Mouse (Mus musculus): ENCODE data around the gene Atp5e. TPM values are rescaled to one million over a fixed set of nuclear protein-coding genes. Genes with fewer than 3 reads are reported as not detected.

Atp5e gene
- total RNA-seq, 4 experiments from 2014 or later: 247 to 327 (median 290) TPM

- DNase-seq (ENCODE audit: low spot score in 2 of 2): no peak
Measured at GRCm38 (mm10) chr2:174448405-174448804, 15.5 kb downstream of the Atp5e start.

- DNase-seq (ENCODE audit: low spot score in 2 of 2): no peak
Measured at GRCm38 (mm10) chr2:174446905-174447304, 17.0 kb downstream of the Atp5e start.

- no peak for DNase-seq (ENCODE audit: low spot score in 2 of 2)
Measured at GRCm38 (mm10) chr2:174446492-174446891, 17.4 kb downstream of the Atp5e start.

DNA sequence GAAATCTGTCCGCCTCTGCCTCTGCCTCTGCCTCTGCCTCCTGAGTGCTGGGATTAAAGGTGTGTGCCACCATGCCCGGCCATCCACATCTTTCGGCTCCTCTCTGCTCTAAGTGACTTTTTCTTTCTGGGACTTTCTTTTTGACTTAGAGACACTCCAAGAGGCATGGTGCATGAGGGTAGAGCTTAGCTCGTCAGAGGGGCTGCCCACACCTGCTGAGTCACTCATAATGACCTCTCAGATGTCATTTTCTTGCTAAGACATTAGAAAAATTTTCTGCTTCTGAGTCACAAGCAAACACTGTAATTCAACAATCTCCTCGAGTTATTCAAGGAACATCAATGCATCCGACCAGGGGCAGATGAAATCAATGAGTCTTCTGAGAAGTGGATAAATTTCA is 18.9 kb downstream of the Atp5e start:
- no peak for DNase-seq (ENCODE audit: low spot score in 2 of 2)

- DNase-seq (ENCODE audit: low spot score in 2 of 2): no peak
Measured at GRCm38 (mm10) chr2:174444359-174444758, 19.5 kb downstream of the Atp5e start.

DNA sequence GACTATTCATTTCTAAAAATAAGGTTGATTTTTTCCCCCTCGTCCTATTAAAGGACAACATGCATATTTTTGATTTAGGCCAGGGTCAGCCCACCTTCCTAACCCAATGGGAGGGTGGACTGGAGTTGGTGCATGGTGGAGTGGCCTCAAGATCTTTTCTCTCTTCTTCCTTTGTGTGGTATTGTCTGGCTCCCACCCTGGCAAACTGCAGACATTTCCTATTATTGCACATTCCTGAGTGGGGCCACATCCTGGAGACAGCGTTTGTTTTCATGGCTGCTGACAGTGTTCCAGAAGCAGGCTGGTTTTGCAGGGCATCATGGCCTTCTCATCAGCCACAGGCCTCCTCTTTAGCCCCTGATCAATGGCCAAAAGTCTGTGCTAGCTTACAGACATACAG is 20.9 kb downstream of the Atp5e start:
- DNase-seq (ENCODE audit: low spot score in 2 of 2): no peak

GRCm38 (mm10) chr2:174442460-174442859 is 21.4 kb downstream of the Atp5e start:
- DNase-seq (ENCODE audit: low spot score in 2 of 2): no peak

- no peak for DNase-seq (ENCODE audit: low spot score in 2 of 2)
Measured at GRCm38 (mm10) chr2:174441898-174442297, 22.0 kb downstream of the Atp5e start.

- no peak for DNase-seq (ENCODE audit: low spot score in 2 of 2)
Measured at GRCm38 (mm10) chr2:174439961-174440360, 23.9 kb downstream of the Atp5e start.

GRCm38 (mm10) chr2:174439450-174439838 is 24.5 kb downstream of the Atp5e start:
- DNase-seq (ENCODE audit: low spot score in 2 of 2): no peak

GRCm38 (mm10) chr2:174438737-174439449 is 25.0 kb downstream of the Atp5e start, which contains the start of gene Ctsz:
Ctsz (minus strand) TSS chr2:174439039.
- DNase-seq (ENCODE audit: low spot score in 2 of 2): no peak

DNA sequence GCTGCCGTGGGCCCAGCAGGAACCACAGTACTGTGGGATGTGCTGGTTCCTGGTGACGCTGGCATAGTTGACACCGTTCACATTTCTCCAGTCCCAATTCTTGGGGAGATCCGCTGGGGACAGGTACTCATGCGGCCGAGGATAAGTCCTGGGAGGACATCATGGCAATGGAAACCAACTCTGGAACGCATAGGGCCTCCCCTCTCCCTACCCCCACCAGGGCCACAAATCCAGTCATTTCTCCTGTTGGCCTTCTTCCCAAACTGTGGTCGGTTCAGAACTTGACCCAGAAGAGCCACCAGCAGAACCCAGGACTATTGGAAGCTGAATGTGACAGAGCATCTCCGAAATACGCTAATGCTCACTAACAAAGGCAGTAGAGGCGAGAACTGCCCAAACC is 25.7 kb downstream of the Atp5e start:
- no peak for DNase-seq (ENCODE audit: low spot score in 2 of 2)

DNA sequence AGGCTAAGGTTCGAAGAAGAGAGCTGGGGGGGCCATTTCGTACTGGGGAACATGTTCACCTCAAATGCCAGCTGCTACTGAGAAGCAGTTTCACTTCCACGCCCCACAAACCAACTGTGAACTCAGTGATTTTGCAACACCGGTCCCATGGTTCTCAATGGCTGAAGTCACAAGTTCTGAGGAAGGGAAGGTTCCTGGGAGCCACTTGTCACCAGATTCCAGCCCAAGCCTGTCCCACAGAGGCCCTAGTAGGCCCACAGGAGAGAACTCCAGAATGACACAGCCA is 26.3 kb downstream of the Atp5e start:
- no peak for DNase-seq (ENCODE audit: low spot score in 2 of 2)

- DNase-seq (ENCODE audit: low spot score in 2 of 2): no peak
Measured at GRCm38 (mm10) chr2:174436916-174437696, 26.8 kb downstream of the Atp5e start.

GRCm38 (mm10) chr2:174436076-174436701 is 27.7 kb downstream of the Atp5e start:
- no peak for DNase-seq (ENCODE audit: low spot score in 2 of 2)

DNA sequence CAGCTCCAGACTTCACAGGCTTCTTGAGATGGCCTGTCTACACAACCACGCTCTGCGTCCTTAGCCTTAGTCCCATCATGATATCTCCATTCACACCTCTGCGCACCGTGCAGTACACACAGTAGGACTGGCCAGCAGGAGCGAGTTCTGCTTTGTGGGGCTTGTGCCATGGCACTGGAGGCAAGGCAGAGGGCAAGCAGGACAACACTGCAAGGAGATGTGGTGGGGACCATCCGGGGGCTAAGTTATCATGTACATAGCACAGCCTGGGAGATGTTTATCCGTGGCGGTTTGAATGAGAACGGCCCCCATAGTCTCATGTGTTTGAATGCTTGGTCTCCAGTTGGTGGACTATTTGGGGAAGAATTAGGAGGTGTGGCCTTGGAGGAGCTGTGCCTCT is 29.0 kb downstream of the Atp5e start:
- DNase-seq (ENCODE audit: low spot score in 2 of 2): no peak

DNA sequence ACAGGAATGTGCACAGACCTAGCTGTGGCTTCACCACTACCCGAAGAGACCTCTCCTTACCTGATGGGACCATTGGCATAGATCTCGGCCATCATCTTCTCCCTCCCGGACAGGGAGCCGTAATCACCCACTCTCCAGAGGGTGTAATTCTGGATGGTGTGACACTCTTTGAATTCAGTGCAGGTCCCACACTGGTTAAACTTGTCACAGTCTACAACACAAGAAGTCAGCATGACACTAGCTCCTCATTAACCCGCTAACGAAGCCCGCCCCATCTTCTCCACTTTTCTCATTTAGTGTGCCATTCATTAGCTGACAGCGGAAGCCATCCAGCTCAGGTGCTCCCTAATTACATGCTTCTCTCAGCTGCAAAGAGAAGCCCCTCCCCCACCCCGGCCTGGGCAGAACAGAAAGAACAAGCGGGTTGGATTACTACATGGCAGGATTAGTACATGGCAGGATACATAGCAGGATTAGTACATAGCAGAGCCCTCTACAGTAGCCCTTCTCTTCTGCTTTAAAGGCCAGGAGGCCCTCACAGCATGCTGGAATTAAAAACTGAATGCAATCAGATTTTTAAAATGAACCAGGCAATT is 34.8 kb downstream of the Atp5e start:
- no peak for DNase-seq (ENCODE audit: low spot score in 2 of 2)

- DNase-seq (ENCODE audit: low spot score in 2 of 2): no peak
Measured at GRCm38 (mm10) chr2:174428076-174428835, 35.6 kb downstream of the Atp5e start.

GRCm38 (mm10) chr2:174426856-174427255 is 37.0 kb downstream of the Atp5e start:
- no peak for DNase-seq (ENCODE audit: low spot score in 2 of 2)

DNA sequence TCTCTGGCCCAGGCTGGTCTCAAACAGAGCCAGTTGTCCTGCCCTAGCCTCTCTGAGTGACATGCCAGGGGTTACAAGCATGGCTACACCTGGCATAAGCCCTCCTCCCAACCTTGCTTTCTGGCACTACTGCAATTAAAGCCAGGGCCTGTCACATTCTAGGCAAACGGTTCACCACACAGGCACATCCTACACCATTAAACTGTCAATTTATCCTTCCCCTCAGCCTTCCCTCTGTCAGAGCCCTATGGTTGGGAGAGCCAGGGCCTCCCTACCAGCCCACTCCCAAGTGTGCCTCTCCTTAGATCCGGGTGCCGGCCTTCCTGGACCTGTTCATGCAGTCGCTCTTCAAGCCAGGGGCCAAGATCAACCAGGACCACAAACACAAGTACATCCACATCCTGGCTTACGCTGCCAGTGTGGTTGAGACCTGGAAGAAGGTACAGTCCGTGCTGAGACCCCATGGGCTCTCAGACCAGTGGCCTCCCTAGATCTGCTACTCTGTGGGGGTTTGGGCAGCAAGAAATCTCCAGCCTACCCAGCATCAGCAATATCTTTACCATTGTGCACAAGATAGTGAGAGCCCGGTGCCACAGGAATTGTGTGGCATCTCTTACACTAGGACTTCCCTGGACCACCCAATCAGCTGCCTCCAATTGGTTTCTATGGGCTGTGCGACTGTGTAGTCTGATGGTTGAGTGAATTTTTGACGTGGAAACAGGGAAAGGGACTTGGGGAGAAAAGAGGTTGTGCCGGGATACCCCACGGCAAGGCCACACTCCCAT is 39.4 kb downstream of the Atp5e start:
- DNase-seq (ENCODE audit: low spot score in 2 of 2): no peak

DNA sequence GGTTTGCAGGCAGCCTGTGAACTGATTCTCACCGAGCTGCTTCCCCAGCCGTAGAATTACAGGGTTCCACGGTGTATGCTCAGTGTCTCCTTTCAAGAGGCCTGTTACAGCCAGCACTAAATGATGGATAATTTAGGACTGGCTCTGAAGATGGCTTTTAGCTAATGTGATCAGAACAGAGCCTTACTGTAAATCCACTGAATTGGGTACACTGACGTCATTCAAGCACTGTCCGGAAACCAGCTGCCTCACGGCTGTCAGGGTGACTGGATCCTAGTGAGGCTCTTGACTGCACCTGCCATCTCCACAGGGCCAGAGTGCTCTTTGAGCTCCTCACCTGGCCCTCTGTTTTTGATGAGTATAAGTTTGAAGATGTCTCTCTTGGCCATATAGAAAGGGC is 42.8 kb downstream of the Atp5e start:
- no peak for DNase-seq (ENCODE audit: low spot score in 2 of 2)
